Mouse (Mus musculus): ENCODE measurements at regions not wholly inside any gene's neighbourhood (a gene's known extent, or its start where the extent isn't known, plus 50 kb on each side); places are given as distances from the start of the nearest gene placed in this dataset.

GRCm38 (mm10) chr16:52811219-52811618, 357.3 kb upstream of the Alcam start:
- TF ChIP-seq POLR2A (IDR thresholded peaks at IDR 0.05; ENCODE audit: borderline replicate concordance, insufficient read depth, low read length) (no peak), CTCF (IDR thresholded peaks at IDR 0.05; ENCODE audit: borderline replicate concordance, insufficient read depth, low read depth, low read length) (no peak)
